Mouse (Mus musculus) stomach, postnatal 0 days (tissue): ENCODE measurements around the gene Nop58. TPM values are rescaled to one million over a fixed set of nuclear protein-coding genes. Genes with fewer than 3 reads are reported as not detected.
A peak's percentile ranks its signal among the peaks of the same experiment; 100 is the strongest.
"Not testable (repeated sequence)": the region's sequence is repeated elsewhere in the genome, so short reads cannot be mapped to it uniquely, and the experiment has no call there.

Experiments
- ATAC-seq: fragments of 200-750 bp; cut with Nextera tagmentation; 2 replicates; pipeline ENCODE4 v1.8.0; 2017; ENCODE audit not compliant: low FRiP score, low TSS enrichment
- DNase-seq: peaks from one replicate; pipeline ENCODE4 v3.0.0-alpha.2; 2016; ENCODE audit warnings: low spot score
- H3K27ac ChIP-seq: fragments of 300-500 bp; sonication (generic); replicated peaks from 2 replicates; pipeline ENCODE4 v1.5.1; 2014; ENCODE audit warnings: mild to moderate bottlenecking, control low read depth
- H3K27me3 ChIP-seq: fragments of 300-500 bp; sonication (generic); 2 replicates; pipeline ENCODE4 v1.6.1; 2014; ENCODE audit warnings: low read length; ENCODE audit not compliant: control insufficient read depth, insufficient read depth
- H3K36me3 ChIP-seq: fragments of 300-500 bp; sonication (generic); 2 replicates; pipeline ENCODE4 v1.6.1; 2014; ENCODE audit warnings: low read length, mixed read lengths; ENCODE audit not compliant: control insufficient read depth, insufficient read depth
- H3K4me1 ChIP-seq: fragments of 300-500 bp; sonication (generic); replicated peaks from 2 replicates; pipeline ENCODE4 v1.6.1; 2014; ENCODE audit warnings: antibody characterized with exemption; ENCODE audit not compliant: control insufficient read depth, insufficient read depth
- H3K4me2 ChIP-seq: fragments of 300-500 bp; sonication (generic); replicated peaks from 2 replicates; pipeline ENCODE4 v1.6.1; 2014; ENCODE audit warnings: low read depth, mild to moderate bottlenecking, control low read depth, moderate library complexity
- H3K4me3 ChIP-seq: fragments of 300-500 bp; sonication (generic); 2 replicates; pipeline ENCODE4 v1.5.1; 2014; ENCODE audit warnings: low read depth, low read length, control low read depth
- H3K9ac ChIP-seq: fragments of 300-500 bp; sonication (generic); 2 replicates; pipeline ENCODE4 v1.6.1; 2014; ENCODE audit warnings: mild to moderate bottlenecking, low read length, control low read depth, mixed read lengths
- H3K9me3 ChIP-seq: fragments of 300-500 bp; sonication (generic); 2 replicates; pipeline ENCODE4 v1.6.1; 2016; ENCODE audit warnings: low read length; ENCODE audit not compliant: control insufficient read depth
- CTCF ChIP-seq: IDR thresholded peaks from 2 replicates; pipeline ENCODE4 v1.5.1; 2016; ENCODE audit warnings: antibody characterized with exemption, low read depth, mild to moderate bottlenecking, moderate library complexity
- EP300 ChIP-seq: optimal IDR thresholded peaks from 2 replicates; pipeline ENCODE3; 2016; ENCODE audit warnings: antibody characterized with exemption
- WGBS: fragments of 180-500 bp; shearing (Covaris S2); extraction: QIAGEN DNeasy Blood & Tissue Kit; methylation state at CpG from one replicate; pipeline ENCODE4 v1.1.7; 2014; 5-methylcytosine and 5-hydroxymethylcytosine counted together
- polyA plus RNA-seq: library from polyadenylated mRNA; unstranded; fragments of >200 nt; fragmentation: Nextera tagmentation; extraction: Ambion mirVana; gene quantifications from 2 replicates; pipeline ENCODE4 v1.2.1, GENCODE M21; 2015

The Nop58 gene
- 111 and 116 TPM in 2 replicates for polyA plus RNA-seq

GRCm38 (mm10) chr1:59684819-59685755 is at the start of gene Nop58:
Gene Nop58 (plus strand): TSS chr1:59684971.
- Histone ChIP-seq H3K9ac (peak within 1 kb of the TSS; percentile 77), H3K27me3 (no peaks in the 10 kb centered on the region), H3K4me1 (0 out of 2 replicates have a peak, but pooled peaks cover 2% of the 10 kb centered on the region), H3K27ac (peak within 1 kb of the TSS; percentile 91), H3K4me3 (peak within 1 kb of the TSS; percentile 60), H3K36me3 (no peaks in the 10 kb centered on the region), H3K4me2 (peak within 1 kb of the TSS; percentile 73), H3K9me3 (no peaks in the 10 kb centered on the region)
- ATAC-seq (peak; percentile 96), DNase-seq (peak; percentile 88)
- WGBS = under 1% methylated on average over 49 of the region's 49 CpGs
- peak; percentile 98 for TF ChIP-seq EP300
- TF ChIP-seq CTCF = 0 out of 2 replicates have a peak, but pooled peaks have one; percentile 13

DNA sequence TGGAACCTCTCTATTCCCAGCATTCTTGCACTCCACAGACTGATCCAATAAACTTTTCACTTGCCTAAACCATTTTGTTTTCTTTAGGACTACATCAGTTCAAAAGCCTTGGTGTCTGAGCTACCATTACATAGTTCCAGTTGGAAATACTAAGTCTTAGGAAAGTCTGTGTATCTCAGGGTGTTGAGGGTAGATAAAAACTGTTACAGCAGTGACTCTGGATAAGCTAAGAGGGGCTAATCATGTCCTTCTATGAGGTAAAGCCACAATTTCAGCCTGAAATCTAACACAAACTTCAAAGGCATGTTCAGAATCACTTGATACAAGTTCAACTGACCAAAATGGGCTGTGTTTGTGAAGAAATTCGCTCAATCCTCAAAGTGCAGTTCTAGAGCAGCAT is 48.4 kb upstream of the Nop58 start:
- Histone ChIP-seq H3K9ac (no peak overlapping the region), H3K27ac (no peak overlapping the region), H3K4me3 (no peak overlapping the region), H3K9me3 (no peaks in the 10 kb centered on the region), H3K36me3 (no peaks in the 10 kb centered on the region), H3K4me2 (no peak overlapping the region), H3K27me3 (no peaks in the 10 kb centered on the region), H3K4me1 (no peaks in the 10 kb centered on the region)
- DNase-seq (no peak), ATAC-seq (no peak)
- 71% methylated on average over 1 of the region's 1 CpGs for WGBS
- TF ChIP-seq EP300 (no peak), CTCF (no peak)

DNA sequence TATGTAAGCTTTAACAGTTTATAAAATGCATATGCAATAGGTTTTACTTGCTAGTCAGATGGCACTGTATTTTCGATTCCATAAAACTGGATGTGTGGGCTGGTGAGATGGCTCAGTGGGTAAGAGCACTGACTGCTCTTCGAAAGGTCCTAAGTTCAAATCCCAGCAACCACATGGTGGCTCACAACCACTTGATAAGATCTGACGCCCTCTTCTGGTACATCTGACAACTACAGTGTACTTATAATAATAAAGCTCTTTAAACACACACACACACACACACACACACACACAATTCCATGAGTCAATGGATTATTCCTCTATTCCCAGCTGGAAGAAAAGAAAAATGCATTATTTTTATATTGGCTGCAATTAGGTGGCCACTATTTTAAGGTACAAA is 46.4 kb upstream of the Nop58 start:
- no peaks in the 10 kb centered on the region for H3K36me3 ChIP-seq
- no peak overlapping the region for H3K9ac ChIP-seq
- H3K4me2 ChIP-seq = no peak overlapping the region
- no peak for DNase-seq
- no peaks in the 10 kb centered on the region for H3K9me3 ChIP-seq
- TF ChIP-seq EP300 (no peak), CTCF (peak; percentile 26)
- no peak overlapping the region for H3K4me3 ChIP-seq
- no peak for ATAC-seq
- no peak overlapping the region for H3K27ac ChIP-seq
- WGBS = 82% methylated on average over 3 of the region's 3 CpGs
- H3K27me3 ChIP-seq = no peaks in the 10 kb centered on the region
- H3K4me1 ChIP-seq = no peaks in the 10 kb centered on the region

GRCm38 (mm10) chr1:59642488-59642887 is 42.3 kb upstream of the Nop58 start:
- WGBS = 70% methylated on average over 1 of the region's 1 CpGs
- Histone ChIP-seq H3K27me3 (no peaks in the 10 kb centered on the region), H3K4me1 (no peaks in the 10 kb centered on the region), H3K4me2 (no peak overlapping the region), H3K4me3 (no peak overlapping the region), H3K36me3 (no peaks in the 10 kb centered on the region), H3K9ac (no peak overlapping the region), H3K27ac (no peak overlapping the region), H3K9me3 (no peaks in the 10 kb centered on the region)
- no peak for DNase-seq
- TF ChIP-seq CTCF (no peak), EP300 (no peak)
- no peak for ATAC-seq

DNA sequence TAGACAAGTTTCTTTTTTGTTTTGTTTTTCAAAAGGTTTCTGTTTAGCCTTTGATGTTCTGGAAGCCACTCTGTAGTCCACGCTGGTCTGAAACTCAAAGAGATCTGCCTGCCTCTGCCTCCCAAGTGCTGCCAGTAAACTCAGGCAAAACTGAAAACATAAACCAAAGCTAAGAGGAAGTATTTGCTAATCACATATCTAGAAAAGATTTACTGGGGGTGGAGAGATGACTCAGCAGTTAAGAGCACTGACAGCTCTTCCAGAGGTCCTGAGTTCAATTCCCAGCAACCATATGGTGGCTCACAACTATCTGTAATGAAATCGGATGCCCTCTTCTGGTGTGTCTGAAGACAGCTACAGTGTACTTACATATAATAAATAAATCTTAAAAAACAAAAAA is 38.3 kb upstream of the Nop58 start:
- not testable (repeated sequence) for H3K27ac ChIP-seq, H3K4me3 ChIP-seq, H3K9me3 ChIP-seq, H3K27me3 ChIP-seq, ATAC-seq, DNase-seq, H3K4me2 ChIP-seq, H3K36me3 ChIP-seq, H3K4me1 ChIP-seq, H3K9ac ChIP-seq
- whole genome bisulfite sequencing = 92% methylated on average over 2 of the region's 2 CpGs

GRCm38 (mm10) chr1:59651201-59651819 is 33.5 kb upstream of the Nop58 start:
- Histone ChIP-seq H3K4me3 (no peak overlapping the region), H3K4me1 (no peaks in the 10 kb centered on the region), H3K9me3 (no peaks in the 10 kb centered on the region), H3K36me3 (no peaks in the 10 kb centered on the region; the same call in 1 of the 2 replicates), H3K27ac (no peak overlapping the region), H3K9ac (no peak overlapping the region), H3K27me3 (no peaks in the 10 kb centered on the region), H3K4me2 (no peak overlapping the region)
- DNase-seq (no peak), ATAC-seq (no peak)
- 0 out of 2 replicates have a peak, but pooled peaks have one; percentile 6 for TF ChIP-seq CTCF
- TF ChIP-seq EP300 = no peak
- WGBS = 96% methylated on average over 3 of the region's 3 CpGs
